Mouse (Mus musculus) brain, embryonic 14.5 days (tissue): ENCODE data around the gene Pphln1. TPM values are rescaled to one million over a fixed set of nuclear protein-coding genes. Genes with fewer than 3 reads are reported as not detected.

Experiments used
- DNase-seq: peaks from one replicate; pipeline ENCODE4 v3.0.0-alpha.2; 2011; ENCODE audit warnings: low read depth
- CTCF ChIP-seq: fragments of 200-500 bp; IDR thresholded peaks from 2 replicates; pipeline ENCODE4 v1.5.1; 2012; ENCODE audit warnings: inconsistent platforms, mild to moderate bottlenecking, moderate library complexity, borderline replicate concordance; ENCODE audit not compliant: insufficient read depth, insufficient read length; ENCODE audit errors: extremely low read depth
- POLR2A ChIP-seq: fragments of 200-500 bp; IDR thresholded peaks from 2 replicates; pipeline ENCODE4 v1.6.1; 2012; ENCODE audit warnings: mild to moderate bottlenecking, inconsistent platforms, borderline replicate concordance; ENCODE audit not compliant: poor library complexity, insufficient read depth, insufficient read length, severe bottlenecking; ENCODE audit errors: extremely low read depth
- polyA plus RNA-seq: library from polyadenylated mRNA; depleted of rRNA; stranded (reverse); fragments of >200 nt; gene quantifications from 2 replicates; pipeline ENCODE4 v1.2.3, GENCODE M21; 2012; rRNA removed

The Pphln1 gene
- polyA plus RNA-seq, 1 experiment: 34.8 TPM

GRCm38 (mm10) chr15:93530703-93531032 lies 132.5 kb downstream of the Pphln1 start:
- no peak for DNase-seq
- TF ChIP-seq POLR2A: no peak
- no peak for TF ChIP-seq CTCF

GRCm38 (mm10) chr15:93536191-93536590 lies 138.0 kb downstream of the Pphln1 start:
- TF ChIP-seq POLR2A (no peak), CTCF (no peak)
- peak; percentile 83 for DNase-seq

- no peak for DNase-seq
- TF ChIP-seq CTCF: no peak
- TF ChIP-seq POLR2A: no peak
Measured at GRCm38 (mm10) chr15:93537745-93538144, 139.6 kb downstream of the Pphln1 start.

- no peak for TF ChIP-seq CTCF
- no peak for TF ChIP-seq POLR2A
- DNase-seq: no peak
Measured at GRCm38 (mm10) chr15:93538551-93539205, 140.5 kb downstream of the Pphln1 start.

GRCm38 (mm10) chr15:93539415-93539814 lies 141.3 kb downstream of the Pphln1 start:
- no peak for DNase-seq
- TF ChIP-seq CTCF (no peak), POLR2A (no peak)

Other genes with a start within 250 kb of the Pphln1 start
- gene Gxylt1, start 123.2 kb upstream of the Pphln1 start, polyA plus RNA-seq: 6.8 and 11.1 TPM in 2 replicates
- 72.3 and 73.4 TPM in 2 replicates for gene Yaf2, start 61.4 kb upstream of the Pphln1 start, polyA plus RNA-seq
- gene Zcrb1, start within 50 bp of the Pphln1 start, polyA plus RNA-seq: 101 and 118 TPM in 2 replicates
- gene Prickle1, start 197.5 kb downstream of the Pphln1 start, polyA plus RNA-seq: 6.1 and 10.4 TPM in 2 replicates